Mouse (Mus musculus): Measurements from ENCODE around the gene Lta.
"Not testable (repeated sequence)": the region's sequence is repeated elsewhere in the genome, so short reads cannot be mapped to it uniquely, and the experiment has no call there.

Lta gene

GRCm38 (mm10) chr17:35240384-35241304 lies 35.5 kb upstream of the Lta start:
- DNase-seq (ENCODE audit: low read depth in 1 of 2, low spot score in 2 of 2), result no peak

- no peak for DNase-seq (ENCODE audit: low read depth in 1 of 2, low spot score in 2 of 2)
Measured at GRCm38 (mm10) chr17:35239700-35240099, 34.5 kb upstream of the Lta start.

GRCm38 (mm10) chr17:35237504-35237903 lies 32.4 kb upstream of the Lta start:
- no peak for DNase-seq (ENCODE audit: low read depth in 1 of 2, low spot score in 2 of 2)

- DNase-seq (ENCODE audit: low read depth in 1 of 2, low spot score in 2 of 2), result no peak
Measured at GRCm38 (mm10) chr17:35236996-35237395, 31.8 kb upstream of the Lta start.

- peak; percentile 87 to 96 for DNase-seq (ENCODE audit: low read depth in 1 of 2, low spot score in 2 of 2)
Measured at GRCm38 (mm10) chr17:35236390-35236746, 31.2 kb upstream of the Lta start.

- DNase-seq (ENCODE audit: low read depth in 1 of 2, low spot score in 2 of 2), result peak; percentile 72 to 80
Measured at GRCm38 (mm10) chr17:35235614-35236389, 30.7 kb upstream of the Lta start, which contains the start of gene Nfkbil1. TSS of gene Nfkbil1 (minus strand) at chr17:35235792.

GRCm38 (mm10) chr17:35234903-35235302 lies 29.8 kb upstream of the Lta start:
- DNase-seq (ENCODE audit: low read depth in 1 of 2, low spot score in 2 of 2), result no peak

- not testable (repeated sequence) for DNase-seq (ENCODE audit: low read depth in 1 of 2, low spot score in 2 of 2)
Measured at GRCm38 (mm10) chr17:35234090-35234489, 28.9 kb upstream of the Lta start.

- DNase-seq (ENCODE audit: low read depth in 1 of 2, low spot score in 2 of 2), result no peak
Measured at GRCm38 (mm10) chr17:35233114-35233980, 28.2 kb upstream of the Lta start, which contains the start of gene Atp6v1g2. TSS of gene Atp6v1g2 (plus strand) at chr17:35233660.

- no peak for DNase-seq (ENCODE audit: low read depth in 1 of 2, low spot score in 2 of 2)
Measured at GRCm38 (mm10) chr17:35232659-35233058, 27.5 kb upstream of the Lta start.

GRCm38 (mm10) chr17:35232043-35232442 lies 26.9 kb upstream of the Lta start:
- DNase-seq (ENCODE audit: low read depth in 1 of 2, low spot score in 2 of 2), result peak in 1 of 2 experiments; percentile 82

- no peak for DNase-seq (ENCODE audit: low read depth in 1 of 2, low spot score in 2 of 2)
Measured at GRCm38 (mm10) chr17:35231022-35231421, 25.9 kb upstream of the Lta start.

- DNase-seq (ENCODE audit: low read depth in 1 of 2, low spot score in 2 of 2), result no peak
Measured at GRCm38 (mm10) chr17:35226561-35227046, 21.5 kb upstream of the Lta start.

GRCm38 (mm10) chr17:35225456-35225855 lies 20.3 kb upstream of the Lta start:
- DNase-seq (ENCODE audit: low read depth in 1 of 2, low spot score in 2 of 2), result no peak

GRCm38 (mm10) chr17:35224641-35225040 lies 19.5 kb upstream of the Lta start:
- DNase-seq (ENCODE audit: low read depth in 1 of 2, low spot score in 2 of 2), result no peak

GRCm38 (mm10) chr17:35222299-35222698 lies 17.1 kb upstream of the Lta start:
- DNase-seq (ENCODE audit: low read depth in 1 of 2, low spot score in 2 of 2), result no peak

- no peak for DNase-seq (ENCODE audit: low read depth in 1 of 2, low spot score in 2 of 2)
Measured at GRCm38 (mm10) chr17:35220156-35220952, 15.2 kb upstream of the Lta start, which contains the start of gene Gm16181. TSS of gene Gm16181 (plus strand) at chr17:35220834.

GRCm38 (mm10) chr17:35219601-35220041 lies 14.5 kb upstream of the Lta start:
- peak in 1 of 2 experiments; percentile 57 for DNase-seq (ENCODE audit: low read depth in 1 of 2, low spot score in 2 of 2)

- DNase-seq (ENCODE audit: low read depth in 1 of 2, low spot score in 2 of 2), result no peak
Measured at GRCm38 (mm10) chr17:35218516-35219193, 13.5 kb upstream of the Lta start.
